Mouse (Mus musculus): ENCODE results near the gene Fermt2. TPM values are rescaled to one million over a fixed set of nuclear protein-coding genes. Genes with fewer than 3 reads are reported as not detected.
A peak's percentile ranks its signal among the peaks of the same experiment; 100 is the strongest.

The Fermt2 gene
- total and polyA plus RNA-seq, 2 experiments from 2014 or later = 31.6 to 76.4 TPM

- no peak for DNase-seq (ENCODE audit: low spot score)
- WGBS = 55% methylated on average over 4 of the region's 4 CpGs
Measured at GRCm38 (mm10) chr14:45452148-45452547, 77.8 kb downstream of the Fermt2 start.

DNA sequence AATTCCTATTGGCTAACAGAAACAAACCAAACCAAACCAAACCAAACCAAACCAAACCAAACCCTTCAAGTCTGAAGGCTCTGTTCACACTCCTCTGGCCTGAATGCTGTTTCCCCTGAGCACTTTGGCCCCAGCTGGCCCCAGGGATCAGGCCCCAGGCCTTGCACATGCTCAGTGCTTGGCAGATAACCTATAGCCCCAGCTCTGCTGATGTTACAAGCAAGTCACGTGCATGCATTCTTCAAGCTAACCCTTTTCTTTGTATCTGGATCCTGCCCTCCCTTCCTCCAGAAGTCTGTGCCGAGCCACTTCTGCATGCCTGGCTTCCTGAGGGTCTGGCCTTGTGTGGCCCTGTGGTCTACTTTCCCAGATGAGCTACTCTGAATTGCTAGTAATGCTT lies 78.8 kb downstream of the Fermt2 start:
- H3K4me3 ChIP-seq (ENCODE audit: low read length) = no peak overlapping the region
- 45% methylated on average over 2 of the region's 2 CpGs for WGBS
- no peak overlapping the region for H3K27ac ChIP-seq
- no peaks in the 10 kb centered on the region for H3K27me3 ChIP-seq (ENCODE audit: insufficient read depth, low read length)
- TF ChIP-seq CTCF (IDR thresholded peaks at IDR 0.05; ENCODE audit: low read depth) = no peak
- DNase-seq (ENCODE audit: low spot score) (no peak), ATAC-seq (no peak)
- H3K36me3 ChIP-seq (ENCODE audit: insufficient read depth, low read length) = no peaks in the 10 kb centered on the region
- H3K9me3 ChIP-seq (ENCODE audit: low read length) = no peaks in the 10 kb centered on the region
- H3K9ac ChIP-seq (replicated peaks; ENCODE audit: low read length) = no peak overlapping the region
- H3K4me2 ChIP-seq (ENCODE audit: low read depth, low read length) = no peak overlapping the region
- H3K4me1 ChIP-seq (ENCODE audit: insufficient read depth, low read length) = peaks cover 3% of the 10 kb centered on the region; the same call in 1 of the 2 replicates

More at GRCm38 (mm10) chr14:45452148-45452547, 77.8 kb downstream of the Fermt2 start:
- Histone ChIP-seq H3K4me3 (ENCODE audit: low read length) (no peak overlapping the region), H3K9ac (replicated peaks; ENCODE audit: low read length) (no peak overlapping the region), H3K27me3 (ENCODE audit: insufficient read depth, low read length) (no peaks in the 10 kb centered on the region), H3K36me3 (ENCODE audit: insufficient read depth, low read length) (no peaks in the 10 kb centered on the region), H3K4me1 (ENCODE audit: insufficient read depth, low read length) (peaks cover 7% of the 10 kb centered on the region; the same call in 1 of the 2 replicates), H3K9me3 (ENCODE audit: low read length) (no peaks in the 10 kb centered on the region), H3K27ac (no peak overlapping the region), H3K4me2 (ENCODE audit: low read depth, low read length) (no peak overlapping the region)
- TF ChIP-seq CTCF (IDR thresholded peaks at IDR 0.05; ENCODE audit: low read depth) = no peak
- no peak for ATAC-seq

DNA sequence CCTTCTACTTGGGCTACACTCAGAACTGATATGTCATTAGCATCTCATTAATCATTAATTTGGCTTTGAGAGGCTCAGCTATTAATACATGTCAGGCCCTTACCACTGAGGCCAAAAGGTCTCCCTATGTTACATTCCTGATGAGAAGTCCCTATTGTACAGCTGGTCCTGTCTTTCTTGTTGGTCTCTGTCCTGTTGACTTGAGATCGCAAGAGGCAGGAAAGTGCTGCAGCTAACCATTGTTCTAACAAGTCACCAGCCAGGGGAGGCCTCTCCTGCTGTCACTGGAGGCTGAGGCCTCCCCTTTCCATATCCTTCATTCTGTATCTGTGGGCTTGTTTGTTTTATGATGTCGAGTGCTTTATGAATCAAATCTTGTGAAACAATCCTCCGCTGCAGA lies 83.1 kb downstream of the Fermt2 start:
- no peaks in the 10 kb centered on the region for H3K27me3 ChIP-seq (ENCODE audit: insufficient read depth, low read length)
- TF ChIP-seq CTCF (IDR thresholded peaks at IDR 0.05; ENCODE audit: low read depth) = no peak
- WGBS = 51% methylated on average over 3 of the region's 3 CpGs
- no peaks in the 10 kb centered on the region for H3K36me3 ChIP-seq (ENCODE audit: insufficient read depth, low read length)
- ATAC-seq (no peak), DNase-seq (ENCODE audit: low spot score) (no peak)
- no peaks in the 10 kb centered on the region for H3K4me1 ChIP-seq (ENCODE audit: insufficient read depth, low read length)
- no peak overlapping the region for H3K4me3 ChIP-seq (ENCODE audit: low read length)
- H3K27ac ChIP-seq = no peak overlapping the region
- H3K9ac ChIP-seq (replicated peaks; ENCODE audit: low read length) = no peak overlapping the region
- H3K4me2 ChIP-seq (ENCODE audit: low read depth, low read length) = no peak overlapping the region
- no peaks in the 10 kb centered on the region for H3K9me3 ChIP-seq (ENCODE audit: low read length)

DNA sequence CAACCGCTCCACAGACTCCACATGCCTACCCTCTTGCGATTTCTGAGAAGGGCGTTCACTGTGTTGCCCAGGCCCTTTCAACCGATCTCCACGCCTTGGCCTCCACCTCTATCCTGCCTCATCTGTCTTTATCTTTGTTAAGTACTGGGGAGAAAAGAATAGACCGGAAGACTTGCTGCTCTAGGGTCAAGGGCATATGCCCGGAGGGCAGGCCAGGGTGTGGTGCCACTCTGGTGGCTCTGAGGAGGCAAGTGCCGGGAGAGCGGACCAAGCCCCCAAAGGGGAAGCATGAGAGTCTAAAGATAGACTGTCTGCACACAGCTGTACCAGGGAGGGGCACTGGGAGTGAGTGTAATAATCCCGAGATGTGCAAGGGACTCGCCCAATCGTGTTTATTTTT lies 84.5 kb downstream of the Fermt2 start:
- H3K36me3 ChIP-seq (ENCODE audit: insufficient read depth, low read length) = no peaks in the 10 kb centered on the region
- TF ChIP-seq CTCF (IDR thresholded peaks at IDR 0.05; ENCODE audit: low read depth) = no peak
- H3K9ac ChIP-seq (replicated peaks; ENCODE audit: low read length) = no peak overlapping the region
- DNase-seq (ENCODE audit: low spot score) = no peak
- ATAC-seq = no peak
- no peak overlapping the region for H3K4me3 ChIP-seq (ENCODE audit: low read length)
- H3K27me3 ChIP-seq (ENCODE audit: insufficient read depth, low read length) = no peaks in the 10 kb centered on the region
- no peak overlapping the region for H3K27ac ChIP-seq
- H3K4me1 ChIP-seq (ENCODE audit: insufficient read depth, low read length) = no peaks in the 10 kb centered on the region
- no peak overlapping the region for H3K4me2 ChIP-seq (ENCODE audit: low read depth, low read length)
- 68% methylated on average over 12 of the region's 12 CpGs for WGBS
- no peaks in the 10 kb centered on the region for H3K9me3 ChIP-seq (ENCODE audit: low read length)

DNA sequence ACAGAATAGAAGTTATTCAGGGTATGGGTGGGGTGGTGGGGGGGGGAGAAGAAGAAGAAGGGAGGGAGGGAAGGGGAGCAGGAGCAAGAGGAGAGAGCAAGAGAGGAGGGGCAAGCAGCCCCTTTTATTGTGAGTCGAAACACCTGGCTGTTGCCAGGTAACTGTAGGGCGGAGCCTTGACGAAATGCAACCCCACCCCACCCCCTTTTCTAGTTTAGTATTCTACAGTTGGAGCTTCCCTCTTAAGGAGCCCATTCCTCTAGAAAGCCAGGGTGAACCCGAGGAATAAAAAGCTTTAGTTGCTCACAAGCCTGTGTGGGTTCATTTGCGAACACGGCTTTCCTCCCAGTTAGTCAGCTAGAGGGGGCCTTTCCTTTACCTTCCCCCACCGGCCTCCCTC lies 85.0 kb downstream of the Fermt2 start:
- no peaks in the 10 kb centered on the region for H3K9me3 ChIP-seq (ENCODE audit: low read length)
- H3K27me3 ChIP-seq (ENCODE audit: insufficient read depth, low read length) = no peaks in the 10 kb centered on the region
- ATAC-seq = no peak
- H3K9ac ChIP-seq (replicated peaks; ENCODE audit: low read length) = no peak overlapping the region
- no peaks in the 10 kb centered on the region for H3K4me1 ChIP-seq (ENCODE audit: insufficient read depth, low read length)
- no peak overlapping the region for H3K4me2 ChIP-seq (ENCODE audit: low read depth, low read length)
- H3K36me3 ChIP-seq (ENCODE audit: insufficient read depth, low read length) = no peaks in the 10 kb centered on the region
- 48% methylated on average over 7 of the region's 7 CpGs for WGBS
- H3K4me3 ChIP-seq (ENCODE audit: low read length) = no peak overlapping the region
- H3K27ac ChIP-seq = no peak overlapping the region
- TF ChIP-seq CTCF (IDR thresholded peaks at IDR 0.05; ENCODE audit: low read depth) = no peak
- no peak for DNase-seq (ENCODE audit: low spot score)

- Histone ChIP-seq H3K4me3 (ENCODE audit: low read length) (no peak overlapping the region), H3K27ac (no peak overlapping the region), H3K9me3 (ENCODE audit: low read length) (no peaks in the 10 kb centered on the region), H3K4me1 (ENCODE audit: insufficient read depth, low read length) (no peaks in the 10 kb centered on the region), H3K9ac (replicated peaks; ENCODE audit: low read length) (no peak overlapping the region), H3K4me2 (ENCODE audit: low read depth, low read length) (no peak overlapping the region), H3K36me3 (ENCODE audit: insufficient read depth, low read length) (no peaks in the 10 kb centered on the region), H3K27me3 (ENCODE audit: insufficient read depth, low read length) (no peaks in the 10 kb centered on the region)
- TF ChIP-seq CTCF (IDR thresholded peaks at IDR 0.05; ENCODE audit: low read depth) = no peak
- 71% methylated on average over 12 of the region's 12 CpGs for WGBS
- DNase-seq (ENCODE audit: low spot score) (no peak), ATAC-seq (no peak)
Measured at GRCm38 (mm10) chr14:45442781-45443560, 86.9 kb downstream of the Fermt2 start.

GRCm38 (mm10) chr14:45441291-45441690 lies 88.6 kb downstream of the Fermt2 start:
- 72% methylated on average over 6 of the region's 6 CpGs for WGBS
- Histone ChIP-seq H3K9ac (replicated peaks; ENCODE audit: low read length) (no peak overlapping the region), H3K4me2 (ENCODE audit: low read depth, low read length) (no peak overlapping the region), H3K4me1 (ENCODE audit: insufficient read depth, low read length) (no peaks in the 10 kb centered on the region), H3K9me3 (ENCODE audit: low read length) (no peaks in the 10 kb centered on the region), H3K4me3 (ENCODE audit: low read length) (no peak overlapping the region), H3K27ac (no peak overlapping the region), H3K36me3 (ENCODE audit: insufficient read depth, low read length) (no peaks in the 10 kb centered on the region), H3K27me3 (ENCODE audit: insufficient read depth, low read length) (no peaks in the 10 kb centered on the region)
- ATAC-seq = peak; percentile 55; the same call in 1 of the 2 replicates
- no peak for DNase-seq (ENCODE audit: low spot score)
- no peak for TF ChIP-seq CTCF (IDR thresholded peaks at IDR 0.05; ENCODE audit: low read depth)
